Mouse (Mus musculus): ENCODE measurements around the gene Iqgap3. TPM values are rescaled to one million over a fixed set of nuclear protein-coding genes. Genes with fewer than 3 reads are reported as not detected.
A peak's percentile ranks its signal among the peaks of the same experiment; 100 is the strongest.

Gene Iqgap3
- polyA plus RNA-seq, 1 experiment from 2014 or later, result 30.3 TPM

DNA sequence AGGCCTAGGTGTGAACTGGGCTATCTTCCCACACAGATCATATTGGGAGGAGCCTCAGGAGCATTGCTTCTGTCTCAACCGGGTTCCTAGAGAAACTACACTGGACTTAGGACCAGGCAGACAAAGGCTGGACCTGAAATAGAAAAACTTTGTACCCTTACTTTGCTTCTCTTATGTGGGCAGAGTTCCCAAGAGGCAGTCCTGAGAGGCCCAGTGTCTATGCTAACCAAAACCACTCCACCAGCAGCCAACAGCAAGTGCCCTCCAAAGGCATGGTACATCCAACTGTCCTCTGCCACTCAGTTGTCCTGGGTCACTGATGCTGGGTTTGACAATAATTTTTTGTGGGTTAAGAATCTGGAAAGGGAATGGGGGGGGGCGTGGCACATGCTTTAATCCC, 50.7 kb downstream of the Iqgap3 start:
- H3K9me3 ChIP-seq, result no peaks in the 10 kb centered on the region
- no peak overlapping the region for H3K4me3 ChIP-seq
- no peaks in the 10 kb centered on the region for H3K27me3 ChIP-seq (ENCODE audit: poor library complexity, severe bottlenecking)
- DNase-seq (ENCODE audit: extremely low spot score, low spot score), result no peak
- no peaks in the 10 kb centered on the region for H3K36me3 ChIP-seq (replicated peaks)
- 62% methylated on average over 2 of the region's 2 CpGs for WGBS
- peaks cover 11% of the 10 kb centered on the region for H3K4me1 ChIP-seq
- H3K27ac ChIP-seq, result no peak overlapping the region

GRCm38 (mm10) chr3:88133187-88133771, 51.5 kb downstream of the Iqgap3 start:
- peak overlapping the region; percentile 25; the same call in 1 of the 2 replicates for H3K27ac ChIP-seq
- H3K36me3 ChIP-seq (replicated peaks), result no peaks in the 10 kb centered on the region
- H3K4me1 ChIP-seq, result peaks cover 18% of the 10 kb centered on the region
- H3K27me3 ChIP-seq (ENCODE audit: poor library complexity, severe bottlenecking), result no peaks in the 10 kb centered on the region
- WGBS, result 75% methylated on average over 4 of the region's 4 CpGs
- no peak overlapping the region for H3K4me3 ChIP-seq
- H3K9me3 ChIP-seq, result no peaks in the 10 kb centered on the region
- DNase-seq (ENCODE audit: extremely low spot score, low spot score), result no peak

DNA sequence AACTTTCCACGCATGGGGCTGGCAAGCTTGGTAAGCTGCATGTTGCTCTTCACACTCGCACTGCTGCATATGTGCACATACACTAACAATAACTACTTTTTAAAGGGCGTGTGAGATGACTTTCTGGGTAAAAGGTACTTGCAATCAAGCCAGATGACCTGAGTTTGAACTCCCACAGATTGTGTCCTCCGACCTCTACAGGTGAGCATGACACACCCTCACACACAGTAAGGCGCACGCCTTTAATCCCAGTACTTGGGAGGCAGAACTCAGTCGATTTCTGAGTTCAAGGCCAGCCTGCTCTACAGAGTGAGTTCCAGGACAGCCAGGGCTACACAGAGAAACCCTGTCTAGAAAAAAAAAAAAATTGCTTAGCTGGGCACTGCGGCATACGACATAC, 54.6 kb downstream of the Iqgap3 start:
- Histone ChIP-seq H3K4me3 (no peak overlapping the region), H3K27me3 (ENCODE audit: poor library complexity, severe bottlenecking) (peaks cover 27% of the 10 kb centered on the region), H3K27ac (no peak overlapping the region), H3K4me1 (peaks cover 47% of the 10 kb centered on the region), H3K9me3 (no peaks in the 10 kb centered on the region), H3K36me3 (replicated peaks) (no peaks in the 10 kb centered on the region)
- no peak for DNase-seq (ENCODE audit: extremely low spot score, low spot score)
- 84% methylated on average over 9 of the region's 9 CpGs for WGBS

GRCm38 (mm10) chr3:88136945-88137494, 55.2 kb downstream of the Iqgap3 start:
- peaks cover 54% of the 10 kb centered on the region for H3K4me1 ChIP-seq
- WGBS, result 80% methylated on average over 4 of the region's 4 CpGs
- DNase-seq (ENCODE audit: extremely low spot score, low spot score), result no peak
- no peaks in the 10 kb centered on the region for H3K9me3 ChIP-seq
- H3K4me3 ChIP-seq, result peak overlapping the region; percentile 74; the same call in 1 of the 2 replicates
- peaks cover 30% of the 10 kb centered on the region for H3K27me3 ChIP-seq (ENCODE audit: poor library complexity, severe bottlenecking)
- H3K36me3 ChIP-seq (replicated peaks), result no peaks in the 10 kb centered on the region
- peak overlapping the region; percentile 88 for H3K27ac ChIP-seq

DNA sequence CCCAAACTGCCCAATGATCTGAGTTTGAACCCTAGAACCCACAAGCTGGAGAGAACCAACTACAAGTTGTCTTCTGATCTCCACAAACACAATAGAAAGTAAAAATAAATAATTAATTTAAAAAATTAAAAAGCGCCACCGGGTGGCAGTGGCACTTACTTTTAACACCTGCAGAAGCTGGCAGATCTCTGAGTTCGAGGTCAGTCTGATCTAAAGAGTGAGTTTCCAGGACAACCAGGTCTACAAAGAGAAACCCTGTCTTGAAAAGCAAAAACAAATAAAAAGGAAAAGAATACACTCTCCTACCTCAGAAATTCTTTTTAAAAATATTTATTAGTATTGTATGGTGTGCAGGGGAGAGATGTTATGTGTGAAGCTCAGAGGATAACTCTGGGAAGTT, 56.0 kb downstream of the Iqgap3 start:
- DNase-seq (ENCODE audit: extremely low spot score, low spot score), result no peak
- WGBS, result 19% methylated on average over 3 of the region's 3 CpGs

GRCm38 (mm10) chr3:88138336-88139242, 56.8 kb downstream of the Iqgap3 start:
- Histone ChIP-seq H3K27me3 (ENCODE audit: poor library complexity, severe bottlenecking) (peaks cover 30% of the 10 kb centered on the region), H3K27ac (peak overlapping the region; percentile 88), H3K36me3 (replicated peaks) (no peaks in the 10 kb centered on the region), H3K9me3 (no peaks in the 10 kb centered on the region), H3K4me3 (peak overlapping the region; percentile 74), H3K4me1 (peaks cover 66% of the 10 kb centered on the region)
- peak; percentile 96 for DNase-seq (ENCODE audit: extremely low spot score, low spot score)
- WGBS, result under 1% methylated on average over 32 of the region's 32 CpGs

More for the DNA sequence above, 56.0 kb downstream of the Iqgap3 start:
- Histone ChIP-seq H3K27me3 (ENCODE audit: poor library complexity, severe bottlenecking) (peaks cover 30% of the 10 kb centered on the region), H3K9me3 (no peaks in the 10 kb centered on the region), H3K4me1 (peaks cover 61% of the 10 kb centered on the region), H3K36me3 (replicated peaks) (no peaks in the 10 kb centered on the region), H3K27ac (peak overlapping the region; percentile 88), H3K4me3 (peak overlapping the region; percentile 74)

GRCm38 (mm10) chr3:88139243-88140177, 57.7 kb downstream of the Iqgap3 start:
- Histone ChIP-seq H3K36me3 (replicated peaks) (no peaks in the 10 kb centered on the region), H3K9me3 (no peaks in the 10 kb centered on the region), H3K27ac (peak overlapping the region; percentile 88), H3K27me3 (ENCODE audit: poor library complexity, severe bottlenecking) (peaks cover 30% of the 10 kb centered on the region), H3K4me3 (peak overlapping the region; percentile 74), H3K4me1 (peaks cover 73% of the 10 kb centered on the region)
- WGBS, result 15% methylated on average over 25 of the region's 25 CpGs
- no peak for DNase-seq (ENCODE audit: extremely low spot score, low spot score)

GRCm38 (mm10) chr3:88140178-88140902, 58.6 kb downstream of the Iqgap3 start:
- no peak for DNase-seq (ENCODE audit: extremely low spot score, low spot score)
- peak overlapping the region; percentile 88; the same call in 1 of the 2 replicates for H3K27ac ChIP-seq
- 27% methylated on average over 11 of the region's 11 CpGs for WGBS

GRCm38 (mm10) chr3:88140903-88141430, 59.2 kb downstream of the Iqgap3 start:
- 55% methylated on average over 6 of the region's 6 CpGs for WGBS
- DNase-seq (ENCODE audit: extremely low spot score, low spot score), result no peak
- Histone ChIP-seq H3K9me3 (no peaks in the 10 kb centered on the region), H3K4me3 (peak overlapping the region; percentile 92), H3K36me3 (replicated peaks) (peaks cover 4% of the 10 kb centered on the region; the same call in 1 of the 2 replicates), H3K4me1 (peaks cover 88% of the 10 kb centered on the region), H3K27me3 (ENCODE audit: poor library complexity, severe bottlenecking) (peaks cover 30% of the 10 kb centered on the region), H3K27ac (peak overlapping the region; percentile 88; the same call in 1 of the 2 replicates)

More at GRCm38 (mm10) chr3:88140178-88140902, 58.6 kb downstream of the Iqgap3 start:
- H3K27me3 ChIP-seq (ENCODE audit: poor library complexity, severe bottlenecking), result peaks cover 30% of the 10 kb centered on the region
- peak overlapping the region; percentile 92; the same call in 1 of the 2 replicates for H3K4me3 ChIP-seq
- peaks cover 2% of the 10 kb centered on the region; the same call in 1 of the 2 replicates for H3K36me3 ChIP-seq (replicated peaks)
- peaks cover 81% of the 10 kb centered on the region for H3K4me1 ChIP-seq
- no peaks in the 10 kb centered on the region for H3K9me3 ChIP-seq

- Histone ChIP-seq H3K36me3 (replicated peaks) (peaks cover 4% of the 10 kb centered on the region; the same call in 1 of the 2 replicates), H3K9me3 (no peaks in the 10 kb centered on the region), H3K27ac (peak overlapping the region; percentile 93), H3K4me3 (peak overlapping the region; percentile 92), H3K27me3 (ENCODE audit: poor library complexity, severe bottlenecking) (peaks cover 30% of the 10 kb centered on the region), H3K4me1 (peaks cover 92% of the 10 kb centered on the region)
- no peak for DNase-seq (ENCODE audit: extremely low spot score, low spot score)
- 11% methylated on average over 9 of the region's 9 CpGs for WGBS
Measured at GRCm38 (mm10) chr3:88141439-88141786, 59.6 kb downstream of the Iqgap3 start.

GRCm38 (mm10) chr3:88141787-88142523, 60.2 kb downstream of the Iqgap3 start, which contains the start of gene Mef2d:
Gene Mef2d (plus strand): TSS chr3:88142372.
- Histone ChIP-seq H3K4me1 (peaks cover 97% of the 10 kb centered on the region), H3K27me3 (ENCODE audit: poor library complexity, severe bottlenecking) (peaks cover 30% of the 10 kb centered on the region), H3K27ac (peak within 1 kb of the TSS; percentile 93), H3K36me3 (replicated peaks) (peaks cover 4% of the 10 kb centered on the region; the same call in 1 of the 2 replicates), H3K4me3 (peak within 1 kb of the TSS; percentile 92), H3K9me3 (no peaks in the 10 kb centered on the region)
- DNase-seq (ENCODE audit: extremely low spot score, low spot score), result peak; percentile 93
- under 1% methylated on average over 52 of the region's 52 CpGs for WGBS
